Mouse (Mus musculus): ENCODE results near the gene Slc44a3.

The Slc44a3 gene

DNA sequence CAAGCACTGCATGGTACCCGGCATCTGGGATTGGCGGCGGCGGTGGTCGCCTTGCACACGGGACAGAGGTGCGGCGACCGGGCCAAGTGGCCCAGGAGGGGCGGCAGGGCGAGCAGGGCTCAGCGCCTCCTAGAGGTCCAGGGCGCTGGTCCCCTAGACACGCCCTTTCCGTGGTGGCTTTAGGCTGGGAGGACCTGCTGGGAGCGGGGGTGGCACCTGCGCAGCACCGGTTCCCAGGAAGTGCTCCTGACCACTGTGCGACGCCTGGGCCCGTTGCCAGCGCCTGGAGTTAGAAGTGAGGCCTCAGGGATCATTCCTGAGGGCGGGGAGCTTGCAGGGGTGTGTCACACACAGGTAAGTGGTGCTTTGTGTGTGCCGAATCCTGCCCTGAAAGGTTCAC, at the start of gene Slc44a3:
Slc44a3 (minus strand) TSS at position 229 of the 400 bp plus-strand sequence.
- no peak for DNase-seq

DNA sequence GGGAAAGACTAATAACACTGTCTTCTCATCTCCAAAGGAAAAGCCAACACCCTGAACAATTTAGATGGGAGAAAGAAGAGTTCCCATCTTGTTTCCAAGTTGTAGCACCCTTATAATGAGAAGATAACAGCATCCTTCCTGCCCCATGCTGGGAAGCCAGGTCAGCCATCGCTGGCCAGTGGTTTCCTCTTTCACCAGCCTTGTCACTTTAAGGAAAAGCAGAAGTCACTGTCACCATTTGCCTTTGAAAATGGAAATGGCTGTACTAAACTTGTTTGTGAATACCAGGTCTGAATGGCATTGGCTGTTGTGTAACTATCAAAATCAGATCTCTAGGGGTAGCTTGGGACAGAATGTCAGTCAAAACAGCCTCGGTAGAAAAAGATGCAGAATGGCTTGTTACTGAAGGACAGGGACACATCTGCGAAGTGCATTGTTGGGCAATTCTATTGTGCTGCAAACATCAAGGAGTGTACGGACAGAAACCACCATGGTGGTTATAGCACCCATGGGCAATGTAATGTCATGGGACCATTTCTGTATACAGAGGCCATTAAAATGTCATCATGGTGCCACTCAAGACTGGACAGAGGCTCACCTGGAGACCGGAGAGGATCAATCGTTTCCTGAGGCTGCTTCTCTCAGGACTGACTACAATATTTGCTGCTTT, 47.8 kb upstream of the Slc44a3 start:
- no peak for DNase-seq

GRCm38 (mm10) chr3:121579402-121579801, 47.2 kb upstream of the Slc44a3 start:
- DNase-seq, result no peak

DNA sequence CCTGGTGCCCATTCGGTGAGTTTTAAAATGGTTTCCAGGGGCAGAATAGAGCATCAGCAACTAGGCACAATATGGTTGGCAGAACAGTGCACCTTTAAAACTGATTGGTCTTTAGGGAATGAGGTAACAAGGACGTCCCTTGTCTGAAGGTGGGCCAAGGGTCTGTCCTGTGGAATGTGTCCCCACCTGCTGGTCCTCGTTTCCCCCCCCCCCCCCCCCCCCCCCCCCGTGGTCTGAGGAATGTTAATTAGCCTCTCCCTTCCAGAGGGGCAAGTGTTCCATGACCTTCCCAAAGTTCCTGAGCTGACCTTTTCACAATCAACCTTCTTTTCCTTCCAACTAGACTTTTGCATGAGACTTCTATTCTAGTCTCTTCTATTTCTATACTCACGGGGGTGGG, 46.5 kb upstream of the Slc44a3 start:
- DNase-seq, result no peak

- DNase-seq, result no peak
Observed at GRCm38 (mm10) chr3:121577641-121578040, 45.4 kb upstream of the Slc44a3 start.

DNA sequence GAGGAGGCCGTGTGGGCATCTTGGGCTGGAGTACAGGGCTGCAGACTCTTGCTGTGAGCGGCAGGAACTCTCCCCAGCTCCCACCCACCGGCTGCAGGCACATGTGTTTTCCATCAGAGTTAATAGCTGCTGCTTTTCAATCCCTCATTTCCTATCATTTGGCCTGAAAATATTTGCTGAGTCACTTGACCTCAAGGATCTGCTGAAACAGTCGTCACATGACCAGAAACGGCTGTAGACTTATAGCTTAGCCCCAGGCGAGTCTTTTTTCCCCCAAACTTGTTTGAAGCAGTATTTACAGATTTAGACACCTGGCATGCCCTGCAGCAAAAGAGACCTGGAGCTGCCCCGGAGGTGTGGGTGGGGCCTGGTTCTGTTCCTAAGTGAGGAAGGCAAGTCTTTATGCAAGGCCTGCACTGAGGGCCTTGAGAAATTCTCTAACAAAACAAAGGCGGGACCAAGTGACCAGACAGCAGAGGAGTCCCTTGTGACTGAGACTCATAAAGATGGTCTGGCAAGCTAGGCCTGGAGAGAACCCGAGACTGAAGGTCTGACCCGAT, 44.9 kb upstream of the Slc44a3 start:
- DNase-seq, result no peak

- DNase-seq, result no peak
Observed at GRCm38 (mm10) chr3:121576367-121576766, 44.2 kb upstream of the Slc44a3 start.

- no peak for DNase-seq
Observed at GRCm38 (mm10) chr3:121574386-121574785, 42.2 kb upstream of the Slc44a3 start.

GRCm38 (mm10) chr3:121573858-121574257, 41.7 kb upstream of the Slc44a3 start:
- no peak for DNase-seq

DNA sequence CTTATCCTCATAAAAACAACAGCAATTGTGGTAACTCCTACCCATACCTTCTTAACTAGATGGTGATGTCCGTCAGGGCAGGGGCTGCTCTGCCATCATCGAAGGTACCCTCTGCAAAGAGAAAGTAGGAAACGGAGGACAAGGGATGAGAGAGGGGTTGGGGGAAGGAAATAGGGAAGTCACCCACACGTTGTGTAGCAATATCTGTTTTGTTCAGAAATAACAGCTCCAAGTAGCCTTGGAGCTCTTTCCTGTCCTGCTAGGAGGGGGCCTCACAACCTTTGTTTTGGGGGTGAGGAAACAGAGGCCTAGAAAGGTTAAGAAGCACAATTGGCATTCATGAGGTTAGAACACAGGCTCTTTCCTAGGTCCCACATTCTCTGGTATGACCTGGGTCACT, 39.3 kb upstream of the Slc44a3 start:
- DNase-seq, result no peak

GRCm38 (mm10) chr3:121570623-121571022, 38.4 kb upstream of the Slc44a3 start:
- no peak for DNase-seq

- no peak for DNase-seq
Observed at GRCm38 (mm10) chr3:121569767-121570166, 37.6 kb upstream of the Slc44a3 start.

- no peak for DNase-seq
Observed at GRCm38 (mm10) chr3:121569004-121569403, 36.8 kb upstream of the Slc44a3 start.

- DNase-seq, result no peak
Observed at GRCm38 (mm10) chr3:121567904-121568303, 35.7 kb upstream of the Slc44a3 start.

DNA sequence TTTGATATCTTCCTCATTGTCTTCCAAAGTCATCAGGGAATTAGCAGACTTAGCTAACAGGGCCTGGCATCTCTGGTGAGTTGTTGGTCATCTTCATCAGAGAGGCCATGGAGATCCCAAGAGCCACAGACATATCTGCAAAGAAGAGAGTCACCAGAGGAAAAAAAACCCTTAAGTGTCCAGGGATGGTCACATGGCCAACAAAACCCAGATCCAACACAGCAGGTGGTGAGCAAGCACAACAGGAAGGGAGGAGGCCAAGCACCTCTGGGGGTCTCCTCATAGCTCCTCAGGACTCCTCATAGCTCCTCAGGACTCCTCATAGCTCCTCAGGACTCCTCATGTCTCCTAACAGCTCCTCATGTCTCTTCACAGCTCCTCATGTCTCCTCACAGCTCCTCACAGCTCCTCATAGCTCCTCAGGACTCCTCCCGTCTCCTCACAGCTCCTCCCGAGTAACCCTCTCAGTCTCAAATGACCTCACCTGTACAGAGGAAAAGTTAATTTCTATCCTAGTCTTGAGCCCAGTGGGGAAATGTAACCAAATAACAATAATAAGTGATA, 35.2 kb upstream of the Slc44a3 start:
- DNase-seq, result no peak

DNA sequence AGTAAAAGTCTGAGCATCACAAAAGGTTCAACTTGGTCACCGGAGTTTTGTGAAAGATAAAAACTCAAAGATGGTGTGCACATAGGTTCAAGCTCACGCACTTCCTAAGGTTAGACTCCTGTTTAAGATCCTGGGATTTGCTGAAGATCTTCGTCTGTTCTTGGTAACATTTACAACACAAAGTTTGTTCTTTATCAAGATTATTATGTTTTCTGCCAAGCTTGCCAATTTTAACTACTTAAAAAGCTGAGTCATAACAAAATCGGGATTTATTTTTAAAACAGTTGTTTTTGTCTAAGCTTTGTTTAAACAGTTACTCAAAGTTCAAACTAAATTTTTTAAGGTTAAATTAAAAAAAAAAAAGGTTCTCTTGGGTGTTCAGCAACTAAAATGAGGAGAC, 34.7 kb upstream of the Slc44a3 start:
- DNase-seq, result no peak

DNA sequence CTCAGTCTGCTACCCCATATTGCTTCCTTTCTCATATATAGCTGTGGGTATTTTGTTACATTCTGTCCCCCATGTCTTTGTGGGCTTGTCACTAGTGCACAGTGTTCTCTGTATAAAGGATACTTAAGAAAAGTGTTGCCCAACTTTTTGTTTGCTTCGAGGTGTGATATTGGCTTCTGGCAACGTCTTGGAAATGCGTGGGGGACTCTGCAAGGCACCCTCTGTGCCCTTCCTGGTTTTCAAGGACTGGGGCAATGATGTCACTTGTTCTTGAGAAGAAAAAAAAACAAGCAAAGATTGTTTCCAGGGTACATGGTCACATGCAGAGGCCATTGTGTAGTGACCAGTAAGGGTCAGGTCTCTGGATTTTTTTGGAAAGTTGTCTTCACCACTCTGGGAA, 29.6 kb upstream of the Slc44a3 start:
- no peak for DNase-seq

GRCm38 (mm10) chr3:121560115-121560865, 28.1 kb upstream of the Slc44a3 start:
- no peak for DNase-seq

DNA sequence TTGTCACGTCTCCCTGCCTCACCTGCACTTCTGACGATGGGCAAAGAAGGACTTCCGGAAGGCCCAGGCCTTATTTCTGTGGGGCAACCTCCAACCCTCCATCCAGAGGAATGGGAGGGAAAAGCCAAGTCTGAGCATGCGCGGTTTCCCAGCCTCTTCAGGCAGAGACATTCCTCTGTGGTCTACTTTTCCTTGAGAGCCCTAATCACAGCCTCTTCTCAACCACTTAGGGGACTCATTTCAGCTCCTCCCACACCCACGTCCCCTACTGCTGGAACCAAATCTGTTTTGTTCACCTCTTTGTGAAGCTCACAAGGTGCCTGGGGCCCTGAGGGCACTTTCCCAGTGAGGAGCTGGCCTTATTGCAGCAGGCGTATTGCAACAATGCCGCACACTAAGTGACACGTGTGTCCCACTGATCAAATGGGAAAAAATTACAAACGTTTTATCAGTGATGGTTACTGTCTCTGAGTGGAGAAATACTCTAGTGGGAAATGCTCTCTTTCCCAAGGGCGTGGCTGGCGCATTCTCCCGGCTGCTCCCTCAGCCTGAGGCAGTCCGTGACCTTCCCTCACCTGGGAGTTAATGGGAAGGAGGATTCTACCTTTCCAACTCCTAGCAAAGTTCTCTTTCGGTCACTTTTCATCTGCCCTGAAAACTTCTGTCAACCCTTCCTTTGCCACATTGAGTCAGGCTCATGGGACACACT, 27.4 kb upstream of the Slc44a3 start:
- DNase-seq, result no peak

DNA sequence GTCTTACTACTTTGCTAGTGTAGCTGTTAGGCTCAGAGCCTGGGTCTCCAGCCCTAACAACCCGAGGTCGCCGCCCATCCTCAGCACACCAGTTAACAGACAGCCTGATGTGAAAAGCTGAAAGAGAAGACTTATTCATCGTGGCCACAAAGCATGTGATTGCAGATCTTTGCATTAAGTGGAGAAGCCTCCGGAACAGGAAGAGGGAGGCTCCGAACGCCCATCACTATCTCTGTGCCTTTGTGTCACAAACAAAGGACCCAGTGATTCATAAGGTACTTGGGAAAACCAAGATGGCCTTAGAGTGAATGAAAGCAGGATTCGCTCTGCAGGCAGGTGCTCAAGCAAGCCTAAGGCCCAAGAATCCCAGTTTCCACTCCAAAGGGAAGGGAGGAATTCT, 26.7 kb upstream of the Slc44a3 start:
- DNase-seq, result no peak

DNA sequence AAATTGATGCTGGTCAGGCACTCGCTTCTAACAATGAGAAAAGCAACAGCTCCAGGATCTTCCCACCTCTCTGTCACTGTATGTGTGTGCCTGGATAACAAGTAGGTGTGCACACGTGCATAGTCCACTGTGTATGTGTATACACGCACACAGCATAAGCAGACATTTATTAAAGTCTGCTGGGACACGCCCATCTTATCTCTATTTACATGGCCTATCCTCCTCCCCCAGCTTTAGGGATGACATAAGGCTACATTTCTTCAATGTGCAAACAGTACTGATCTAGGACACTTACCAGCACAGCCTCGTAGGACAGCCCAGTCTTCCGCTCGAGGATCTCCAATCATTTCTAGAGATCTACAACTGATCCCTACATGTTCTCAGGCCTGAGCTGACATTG, 24.1 kb upstream of the Slc44a3 start:
- DNase-seq, result no peak

GRCm38 (mm10) chr3:121553294-121553693, 21.1 kb upstream of the Slc44a3 start:
- DNase-seq, result no peak

DNA sequence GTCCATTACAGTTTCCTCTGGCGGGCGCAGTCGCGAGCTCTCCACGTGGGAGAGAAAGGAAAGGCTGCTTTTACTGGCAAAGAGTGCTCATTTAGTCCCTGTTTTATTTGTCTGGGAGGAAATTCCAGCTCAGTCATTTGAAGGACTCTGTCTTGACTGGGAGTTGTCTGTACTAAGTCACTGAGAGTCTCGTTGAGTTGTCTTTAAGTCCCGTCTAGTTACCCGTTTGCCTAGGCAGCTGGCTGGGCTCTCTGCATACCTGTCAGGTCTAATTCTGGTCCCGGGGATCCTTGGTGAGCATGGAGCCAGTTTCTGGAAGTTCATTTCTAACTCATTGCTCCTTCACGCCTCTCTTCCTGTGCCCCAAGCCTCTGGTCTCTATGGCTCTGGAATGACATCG, 20.5 kb upstream of the Slc44a3 start:
- no peak for DNase-seq

Data from cerebellum, adult 11 months (tissue).